In genomic region chr8:120675718-120676117, GRCm38 (mm10) we compare ENCODE assay signal across 28 mouse cellular contexts. TPM values are rescaled to one million over a fixed set of nuclear protein-coding genes. Genes with fewer than 3 reads are reported as not detected.
A peak's percentile ranks its signal among the peaks of the same experiment; 100 is the strongest.
DNase-seq lines count a peak whose midpoint lies in the region; ATAC-seq and TF ChIP-seq lines count a peak whose summit lies in the region.
"Had no signal": no experiment of that assay in that cellular context is flagged by ENCODE, and none has a peak within 500 bp of the region (broad histone marks: within the 10 kb centered on the region; RNA-seq: fewer than 3 reads in every experiment).

No protein-coding gene starts in this region.

- no peak overlapping the region for H3K4me2 ChIP-seq in forebrain, postnatal 0 days (ENCODE audit: low read depth)
- H3K4me2 ChIP-seq: embryonic facial prominence, embryonic 13.5 days; forebrain, embryonic 13.5 days; heart, embryonic 12.5 days; hindbrain, embryonic 12.5 days; limb, embryonic 13.5 days; liver, embryonic 13.5 days; neural tube, embryonic 15.5 days; stomach, embryonic 15.5 days had no signal

- 77% methylated on average over 8 of the region's 8 CpGs for WGBS in forebrain, postnatal 0 days
- WGBS in forebrain, embryonic 10.5 days = 76% methylated on average over 8 of the region's 8 CpGs

- H3K4me3 ChIP-seq in forebrain, postnatal 0 days (ENCODE audit: low read depth, low read length) = no peak overlapping the region
- H3K4me3 ChIP-seq in forebrain, embryonic 10.5 days = no peak overlapping the region
- H3K4me3 ChIP-seq in layer of hippocampus, adult 2 months = no peak overlapping the region
- H3K4me3 ChIP-seq in testis, adult 2 months (ENCODE audit: control insufficient read depth, low read depth, low read length) = no peak overlapping the region
- H3K4me3 ChIP-seq: embryonic facial prominence, embryonic 13.5 days; erythroblast, embryonic 14.5 days; forebrain, embryonic 13.5 days; heart, embryonic 12.5 days; hindbrain, embryonic 12.5 days; limb, embryonic 13.5 days; liver, embryonic 13.5 days; midbrain, embryonic 10.5 days; neural tube, embryonic 15.5 days; stomach, embryonic 15.5 days had no signal

- H3K4me1 ChIP-seq in forebrain, postnatal 0 days (ENCODE audit: insufficient read depth) = no peaks in the 10 kb centered on the region
- peaks cover 19% of the 10 kb centered on the region for H3K4me1 ChIP-seq in forebrain, embryonic 10.5 days
- H3K4me1 ChIP-seq in testis, adult 2 months (ENCODE audit: control insufficient read depth, insufficient read depth, low read length) = no peaks in the 10 kb centered on the region
- H3K4me1 ChIP-seq: limb, embryonic 13.5 days had no signal

- H3K27me3 ChIP-seq in forebrain, postnatal 0 days (ENCODE audit: insufficient read depth, low read length) = no peaks in the 10 kb centered on the region
- 0 out of 2 replicates have a peak, but pooled peaks cover 5% of the 10 kb centered on the region for H3K27me3 ChIP-seq in forebrain, embryonic 10.5 days (ENCODE audit: poor library complexity, severe bottlenecking)
- H3K27me3 ChIP-seq in testis, adult 2 months (ENCODE audit: control insufficient read depth, insufficient read depth, low read length) = no peaks in the 10 kb centered on the region
- H3K27me3 ChIP-seq: CH12.LX; embryonic facial prominence, embryonic 13.5 days; forebrain, embryonic 13.5 days; hindbrain, embryonic 12.5 days; limb, embryonic 13.5 days; liver, embryonic 13.5 days; neural tube, embryonic 15.5 days; stomach, embryonic 15.5 days had no signal

- peaks cover 36% of the 10 kb centered on the region for H3K36me3 ChIP-seq in forebrain, postnatal 0 days (ENCODE audit: insufficient read depth)
- H3K36me3 ChIP-seq in forebrain, embryonic 10.5 days (replicated peaks) = peaks cover 48% of the 10 kb centered on the region
- peaks cover 1% of the 10 kb centered on the region for H3K36me3 ChIP-seq in testis, adult 2 months (ENCODE audit: control insufficient read depth, insufficient read depth, low read length)

- TF ChIP-seq CTCF in forebrain, postnatal 0 days (IDR thresholded peaks at IDR 0.05; ENCODE audit: low read depth) = peak; percentile 31; the same call in 1 of the 2 replicates
- TF ChIP-seq CTCF in layer of hippocampus, adult 2 months (conservative IDR thresholded peaks at IDR 0.05) = peak; percentile 60
- TF ChIP-seq CTCF in testis, adult 2 months (IDR thresholded peaks at IDR 0.05; ENCODE audit: control insufficient read depth, insufficient read depth, insufficient replicate concordance, low read depth, low read length) = 0 out of 2 replicates have a peak, but pooled peaks have one; percentile 4

- DNase-seq in forebrain, postnatal 0 days = no peak
- DNase-seq in forebrain, embryonic 10.5 days (ENCODE audit: extremely low spot score, low spot score) = no peak
- DNase-seq in layer of hippocampus, adult 2 months (ENCODE audit: low spot score in 2 of 2) = no peak
- DNase-seq in layer of hippocampus, adult 18-20 months (ENCODE audit: low spot score in 2 of 2) = no peak
- no peak for DNase-seq in testis, postnatal 10 days (ENCODE audit: low spot score)
- no peak for DNase-seq in gastrocnemius, adult 8-10 months (ENCODE audit: low spot score in 2 of 2)
- DNase-seq: adrenal gland, postnatal 10 days; B cell, adult 2 months; cerebellum, adult 11 months; gastrocnemius, postnatal 14 days; heart, adult 11 months; heart, postnatal 10 days; kidney, adult 2 months; kidney, postnatal 14 days; layer of hippocampus, postnatal 36 days; liver, embryonic 13.5 days; right cerebral cortex, adult 18-20 months had no signal

- H3K9ac ChIP-seq in forebrain, postnatal 0 days = no peak overlapping the region
- H3K9ac ChIP-seq: embryonic facial prominence, embryonic 13.5 days; forebrain, embryonic 13.5 days; heart, embryonic 12.5 days; hindbrain, embryonic 12.5 days; limb, embryonic 13.5 days; liver, embryonic 13.5 days; neural tube, embryonic 15.5 days; stomach, embryonic 15.5 days had no signal

- no peaks in the 10 kb centered on the region for H3K9me3 ChIP-seq in forebrain, postnatal 0 days (ENCODE audit: low read length)
- no peaks in the 10 kb centered on the region for H3K9me3 ChIP-seq in forebrain, embryonic 10.5 days
- H3K9me3 ChIP-seq: embryonic facial prominence, embryonic 13.5 days; forebrain, embryonic 13.5 days; heart, embryonic 12.5 days; hindbrain, embryonic 12.5 days; limb, embryonic 13.5 days; liver, embryonic 13.5 days; midbrain, embryonic 10.5 days; neural tube, embryonic 15.5 days; stomach, embryonic 15.5 days had no signal

- no peak overlapping the region for H3K27ac ChIP-seq in forebrain, postnatal 0 days (ENCODE audit: low read depth, low read length)
- no peak overlapping the region for H3K27ac ChIP-seq in forebrain, embryonic 10.5 days
- no peak overlapping the region for H3K27ac ChIP-seq in layer of hippocampus, adult 2 months
- no peak overlapping the region for H3K27ac ChIP-seq in testis, adult 2 months (ENCODE audit: control insufficient read depth, insufficient read depth, low read depth, low read length)
- H3K27ac ChIP-seq: embryonic facial prominence, embryonic 13.5 days; forebrain, embryonic 13.5 days; hindbrain, embryonic 12.5 days; limb, embryonic 13.5 days; liver, embryonic 13.5 days; midbrain, embryonic 10.5 days; neural tube, embryonic 15.5 days; stomach, embryonic 15.5 days had no signal

- no peak for TF ChIP-seq POLR2A in testis, adult 2 months (IDR thresholded peaks at IDR 0.05; ENCODE audit: control insufficient read depth, low read depth, low read length)

- ATAC-seq in forebrain, postnatal 0 days = no peak
- ATAC-seq: forebrain, embryonic 13.5 days had no signal

RNA-seq across cellular contexts. Expression of gene Emc8, which starts 7.3 kb away (rescaled TPM):
- total RNA-seq in forebrain, postnatal 0 days (2014; rRNA removed) = 29.1 and 43.7 TPM in 2 replicates
- polyA plus RNA-seq in forebrain, postnatal 0 days (2015; fragmentation: Nextera tagmentation; extraction: Ambion mirVana) = 104 and 113 TPM in 2 replicates
- 379 and 400 TPM in 2 replicates for polyA plus RNA-seq in forebrain, embryonic 10.5 days (2016; fragmentation: Nextera tagmentation; extraction: Ambion mirVana)
- 10 to 100 TPM; 74.1 to 85.4 TPM for total RNA-seq in layer of hippocampus, adult 2 months (2021)
- total RNA-seq in layer of hippocampus, adult 18-20 months (2021) = 10 to 100 TPM; 74.7 to 96.9 TPM
- polyA plus RNA-seq in testis, adult 2 months (2012; rRNA removed) = 29.4 and 38.1 TPM in 2 replicates
- 10 to 100 TPM; 18.7 to 29.5 (median 25.8) TPM for total RNA-seq in gastrocnemius, adult 8-10 months (2022)

RNA-seq across cellular contexts. Expression of gene Cox4i1, which starts 7.7 kb away (rescaled TPM):
- total RNA-seq in forebrain, postnatal 0 days (2014; rRNA removed) = 436 and 703 TPM in 2 replicates
- 1,351 and 1,499 TPM in 2 replicates for polyA plus RNA-seq in forebrain, postnatal 0 days (2015; fragmentation: Nextera tagmentation; extraction: Ambion mirVana)
- polyA plus RNA-seq in forebrain, embryonic 10.5 days (2016; fragmentation: Nextera tagmentation; extraction: Ambion mirVana) = 865 and 885 TPM in 2 replicates
- total RNA-seq in layer of hippocampus, adult 2 months (2021) = 1,000 to 10,000 TPM in 1 of 2 experiments, 100 to 1,000 TPM in 1; 991 to 1,040 TPM
- 1,000 to 10,000 TPM; 1,117 to 1,130 TPM for total RNA-seq in layer of hippocampus, adult 18-20 months (2021)
- polyA plus RNA-seq in testis, adult 2 months (2012; rRNA removed) = 803 and 957 TPM in 2 replicates
- 1,000 to 10,000 TPM; 1,398 to 1,509 (median 1,471) TPM for total RNA-seq in gastrocnemius, adult 8-10 months (2022)

RNA-seq across cellular contexts. Expression of gene Gm27021, which starts 7.8 kb away (rescaled TPM):
- 7.0 and 9.2 TPM in 2 replicates for total RNA-seq in forebrain, postnatal 0 days (2014; rRNA removed)
- polyA plus RNA-seq in forebrain, postnatal 0 days (2015; fragmentation: Nextera tagmentation; extraction: Ambion mirVana) = 12.4 and 14.8 TPM in 2 replicates
- 3.2 and 4.0 TPM in 2 replicates for polyA plus RNA-seq in forebrain, embryonic 10.5 days (2016; fragmentation: Nextera tagmentation; extraction: Ambion mirVana)
- total RNA-seq in layer of hippocampus, adult 2 months (2021) = under 1 TPM in 1 of 2 experiments, not detected in 1; 0.69 TPM
- 1 to 10 TPM; 1.4 to 2.0 TPM for total RNA-seq in layer of hippocampus, adult 18-20 months (2021)
- 0.57 and 0.59 TPM in 2 replicates for polyA plus RNA-seq in testis, adult 2 months (2012; rRNA removed)
- total RNA-seq in gastrocnemius, adult 8-10 months (2022) = not detected
- total RNA-seq: adrenal gland, postnatal 10 days; gastrocnemius, postnatal 14 days; layer of hippocampus, postnatal 36 days had no signal
- polyA plus RNA-seq: heart, embryonic 12.5 days; kidney, adult 2 months had no signal

RNA-seq across cellular contexts. Expression of gene 1190005I06Rik, which starts 28.3 kb away (rescaled TPM):
- total RNA-seq in forebrain, postnatal 0 days (2014; rRNA removed) = 18.5 and 25.9 TPM in 2 replicates
- 21.7 and 22.7 TPM in 2 replicates for polyA plus RNA-seq in forebrain, postnatal 0 days (2015; fragmentation: Nextera tagmentation; extraction: Ambion mirVana)
- 2.3 and 2.8 TPM in 2 replicates for polyA plus RNA-seq in forebrain, embryonic 10.5 days (2016; fragmentation: Nextera tagmentation; extraction: Ambion mirVana)
- total RNA-seq in layer of hippocampus, adult 2 months (2021) = 10 to 100 TPM; 14.0 to 15.6 TPM
- total RNA-seq in layer of hippocampus, adult 18-20 months (2021) = 10 to 100 TPM; 17.4 to 17.6 TPM
- polyA plus RNA-seq in testis, adult 2 months (2012; rRNA removed) = 10.4 and 10.9 TPM in 2 replicates
- total RNA-seq in gastrocnemius, adult 8-10 months (2022) = 1 to 10 TPM in 2 of 4 experiments, under 1 TPM in 1, not detected in 1; 0.89 to 1.1 (median 1.1) TPM

Comparison
In these comparisons a context has a peak if more than half of its experiments do, and no peak if none do; other contexts are left out.
1. CTCF ChIP-seq: peak in every context shown above with its lines; median percentile 60 in layer of hippocampus, adult 2 months; 31 in forebrain, postnatal 0 days; 4 in testis, adult 2 months.